Mouse (Mus musculus): ENCODE measurements around the gene Chchd5. TPM values are rescaled to one million over a fixed set of nuclear protein-coding genes. Genes with fewer than 3 reads are reported as not detected.
A peak's percentile ranks its signal among the peaks of the same experiment; 100 is the strongest.

Gene Chchd5
- polyA plus RNA-seq, 1 experiment from 2014 or later, result 30.7 TPM

- H3K4me2 ChIP-seq (ENCODE audit: low read length), result no peak overlapping the region
- H3K4me3 ChIP-seq (ENCODE audit: low read depth, low read length), result no peak overlapping the region
- H3K27me3 ChIP-seq (replicated peaks; ENCODE audit: control insufficient read depth, insufficient read depth, low read length), result no peaks in the 10 kb centered on the region
- no peaks in the 10 kb centered on the region for H3K9me3 ChIP-seq (replicated peaks; ENCODE audit: control insufficient read depth, low read length)
- ATAC-seq (no peak), DNase-seq (ENCODE audit: low spot score) (no peak)
- WGBS, result 54% methylated on average over 10 of the region's 10 CpGs
- no peaks in the 10 kb centered on the region for H3K36me3 ChIP-seq (ENCODE audit: control insufficient read depth, insufficient read depth, low read length)
- H3K27ac ChIP-seq (ENCODE audit: low read depth, low read length), result no peak overlapping the region
- no peaks in the 10 kb centered on the region for H3K4me1 ChIP-seq (ENCODE audit: control insufficient read depth, insufficient read depth, low read length)
- H3K9ac ChIP-seq (ENCODE audit: low read length), result no peak overlapping the region
Observed at GRCm38 (mm10) chr2:129173386-129173785, 43.9 kb downstream of the Chchd5 start.

GRCm38 (mm10) chr2:129174474-129174873 lies 45.0 kb downstream of the Chchd5 start:
- H3K4me1 ChIP-seq (ENCODE audit: control insufficient read depth, insufficient read depth, low read length), result no peaks in the 10 kb centered on the region
- H3K9me3 ChIP-seq (replicated peaks; ENCODE audit: control insufficient read depth, low read length), result no peaks in the 10 kb centered on the region
- WGBS, result 40% methylated on average over 7 of the region's 7 CpGs
- no peaks in the 10 kb centered on the region for H3K36me3 ChIP-seq (ENCODE audit: control insufficient read depth, insufficient read depth, low read length)
- no peak overlapping the region for H3K4me3 ChIP-seq (ENCODE audit: low read depth, low read length)
- no peaks in the 10 kb centered on the region for H3K27me3 ChIP-seq (replicated peaks; ENCODE audit: control insufficient read depth, insufficient read depth, low read length)
- no peak overlapping the region for H3K4me2 ChIP-seq (ENCODE audit: low read length)
- peak; percentile 37 for DNase-seq (ENCODE audit: low spot score)
- no peak overlapping the region for H3K27ac ChIP-seq (ENCODE audit: low read depth, low read length)
- ATAC-seq, result no peak
- H3K9ac ChIP-seq (ENCODE audit: low read length), result no peak overlapping the region

GRCm38 (mm10) chr2:129175636-129176035 lies 46.1 kb downstream of the Chchd5 start:
- Histone ChIP-seq H3K9ac (ENCODE audit: low read length) (no peak overlapping the region), H3K4me1 (ENCODE audit: control insufficient read depth, insufficient read depth, low read length) (no peaks in the 10 kb centered on the region), H3K27me3 (replicated peaks; ENCODE audit: control insufficient read depth, insufficient read depth, low read length) (no peaks in the 10 kb centered on the region), H3K4me2 (ENCODE audit: low read length) (no peak overlapping the region), H3K27ac (ENCODE audit: low read depth, low read length) (no peak overlapping the region), H3K4me3 (ENCODE audit: low read depth, low read length) (no peak overlapping the region), H3K36me3 (ENCODE audit: control insufficient read depth, insufficient read depth, low read length) (no peaks in the 10 kb centered on the region), H3K9me3 (replicated peaks; ENCODE audit: control insufficient read depth, low read length) (no peaks in the 10 kb centered on the region)
- 79% methylated on average over 2 of the region's 2 CpGs for WGBS
- ATAC-seq, result no peak
- no peak for DNase-seq (ENCODE audit: low spot score)

DNA sequence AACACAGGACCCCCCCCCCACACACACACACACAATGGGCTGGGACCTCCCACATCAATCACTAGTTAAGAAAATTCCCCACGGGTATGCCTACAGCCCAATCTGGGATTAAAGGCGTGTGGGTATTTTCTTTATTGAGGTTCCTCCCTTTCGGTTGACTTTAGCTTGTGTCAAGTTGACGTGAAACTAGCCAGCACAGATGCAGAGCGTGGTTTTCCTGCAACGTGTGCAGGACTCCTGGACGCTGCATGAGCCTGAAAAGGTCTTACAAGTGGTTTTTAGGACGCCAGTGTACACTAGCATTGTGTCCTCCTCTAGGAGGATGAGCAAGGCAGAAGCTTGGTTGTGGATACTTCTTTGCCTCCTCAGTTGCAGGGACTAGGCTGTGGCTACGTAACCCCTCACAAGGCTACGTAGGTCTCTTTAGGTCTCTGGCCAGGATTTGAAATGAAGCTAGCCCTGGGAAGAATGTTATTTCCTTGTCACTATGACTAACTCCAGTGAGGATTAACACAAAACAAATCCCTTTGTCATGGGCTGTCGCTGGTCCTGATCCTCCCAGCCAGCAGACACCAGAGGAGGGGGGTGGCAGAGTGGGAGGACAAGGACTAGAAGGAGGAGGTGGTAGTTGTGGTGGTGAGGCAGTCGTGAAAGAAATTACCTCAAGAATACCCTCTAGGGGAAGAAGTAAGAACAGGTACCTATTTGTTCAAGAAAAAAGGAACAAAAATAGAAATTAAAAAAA lies 47.3 kb downstream of the Chchd5 start:
- Histone ChIP-seq H3K36me3 (ENCODE audit: control insufficient read depth, insufficient read depth, low read length) (no peaks in the 10 kb centered on the region), H3K4me3 (ENCODE audit: low read depth, low read length) (no peak overlapping the region), H3K9me3 (replicated peaks; ENCODE audit: control insufficient read depth, low read length) (no peaks in the 10 kb centered on the region), H3K4me1 (ENCODE audit: control insufficient read depth, insufficient read depth, low read length) (no peaks in the 10 kb centered on the region), H3K9ac (ENCODE audit: low read length) (no peak overlapping the region), H3K27ac (ENCODE audit: low read depth, low read length) (no peak overlapping the region), H3K4me2 (ENCODE audit: low read length) (no peak overlapping the region), H3K27me3 (replicated peaks; ENCODE audit: control insufficient read depth, insufficient read depth, low read length) (no peaks in the 10 kb centered on the region)
- WGBS, result 68% methylated on average over 12 of the region's 12 CpGs
- no peak for DNase-seq (ENCODE audit: low spot score)
- no peak for ATAC-seq

- no peak overlapping the region for H3K4me2 ChIP-seq (ENCODE audit: low read length)
- no peaks in the 10 kb centered on the region for H3K27me3 ChIP-seq (replicated peaks; ENCODE audit: control insufficient read depth, insufficient read depth, low read length)
- H3K36me3 ChIP-seq (ENCODE audit: control insufficient read depth, insufficient read depth, low read length), result no peaks in the 10 kb centered on the region
- H3K27ac ChIP-seq (ENCODE audit: low read depth, low read length), result no peak overlapping the region
- no peaks in the 10 kb centered on the region for H3K4me1 ChIP-seq (ENCODE audit: control insufficient read depth, insufficient read depth, low read length)
- 69% methylated on average over 3 of the region's 3 CpGs for WGBS
- no peak for ATAC-seq
- no peaks in the 10 kb centered on the region for H3K9me3 ChIP-seq (replicated peaks; ENCODE audit: control insufficient read depth, low read length)
- no peak for DNase-seq (ENCODE audit: low spot score)
- H3K4me3 ChIP-seq (ENCODE audit: low read depth, low read length), result no peak overlapping the region
- H3K9ac ChIP-seq (ENCODE audit: low read length), result no peak overlapping the region
Observed at GRCm38 (mm10) chr2:129177661-129178060, 48.2 kb downstream of the Chchd5 start.

GRCm38 (mm10) chr2:129178182-129178908 lies 48.8 kb downstream of the Chchd5 start:
- H3K9me3 ChIP-seq (replicated peaks; ENCODE audit: control insufficient read depth, low read length), result no peaks in the 10 kb centered on the region
- H3K27me3 ChIP-seq (replicated peaks; ENCODE audit: control insufficient read depth, insufficient read depth, low read length), result no peaks in the 10 kb centered on the region
- DNase-seq (ENCODE audit: low spot score) (no peak), ATAC-seq (no peak)
- no peak overlapping the region for H3K4me2 ChIP-seq (ENCODE audit: low read length)
- H3K36me3 ChIP-seq (ENCODE audit: control insufficient read depth, insufficient read depth, low read length), result no peaks in the 10 kb centered on the region
- H3K4me3 ChIP-seq (ENCODE audit: low read depth, low read length), result no peak overlapping the region
- WGBS, result 54% methylated on average over 10 of the region's 10 CpGs
- H3K9ac ChIP-seq (ENCODE audit: low read length), result no peak overlapping the region
- no peaks in the 10 kb centered on the region for H3K4me1 ChIP-seq (ENCODE audit: control insufficient read depth, insufficient read depth, low read length)
- H3K27ac ChIP-seq (ENCODE audit: low read depth, low read length), result no peak overlapping the region

DNA sequence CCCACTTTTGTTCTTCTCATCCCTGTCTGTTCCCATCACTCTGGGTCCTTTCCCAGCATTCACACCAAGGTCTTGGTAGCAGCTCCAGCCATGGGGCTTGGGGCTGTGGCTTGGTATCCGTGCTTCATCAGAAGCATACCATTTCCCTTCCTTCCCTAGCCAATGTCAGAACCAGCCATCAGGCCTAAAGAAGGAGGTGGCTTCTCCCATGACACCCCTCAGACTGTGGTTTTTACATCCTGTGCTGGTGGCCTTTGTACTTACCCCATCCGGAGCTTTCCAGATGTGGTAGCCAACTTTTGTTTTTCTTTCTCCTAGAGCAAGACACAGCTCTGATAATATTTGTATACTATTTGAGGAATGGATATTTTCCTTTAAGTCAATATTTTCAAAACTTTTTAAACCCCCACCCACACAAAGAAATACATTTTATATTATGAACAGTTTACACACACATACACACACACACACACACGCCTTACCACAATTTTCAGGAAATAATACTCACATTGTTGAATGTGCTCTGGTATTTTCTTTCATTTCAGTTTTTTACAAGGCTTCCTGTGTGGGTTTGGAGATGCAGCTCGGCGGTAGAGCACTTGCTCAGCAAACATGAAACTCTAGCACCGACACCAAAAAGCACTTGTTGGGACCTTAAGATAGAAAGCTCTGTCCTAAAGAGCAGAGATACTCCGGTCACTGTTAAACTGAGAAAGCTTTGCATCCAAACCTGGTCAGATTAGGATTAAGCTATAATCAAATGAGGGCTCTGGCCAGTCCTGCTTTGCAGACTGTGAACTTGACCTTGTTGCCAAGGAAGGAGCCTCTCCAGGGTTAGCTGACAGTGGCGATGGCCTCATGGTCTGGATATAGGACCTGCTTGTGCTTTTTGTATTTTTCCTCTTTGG lies 50.7 kb downstream of the Chchd5 start:
- Histone ChIP-seq H3K4me2 (ENCODE audit: low read length) (no peak overlapping the region), H3K9ac (ENCODE audit: low read length) (no peak overlapping the region)

GRCm38 (mm10) chr2:129181509-129181908 lies 52.0 kb downstream of the Chchd5 start:
- no peak overlapping the region for H3K9ac ChIP-seq (ENCODE audit: low read length)
- DNase-seq (ENCODE audit: low spot score) (no peak), ATAC-seq (no peak)
- H3K27me3 ChIP-seq (replicated peaks; ENCODE audit: control insufficient read depth, insufficient read depth, low read length), result no peaks in the 10 kb centered on the region
- no peak overlapping the region for H3K27ac ChIP-seq (ENCODE audit: low read depth, low read length)
- WGBS, result 86% methylated on average over 5 of the region's 5 CpGs
- H3K36me3 ChIP-seq (ENCODE audit: control insufficient read depth, insufficient read depth, low read length), result no peaks in the 10 kb centered on the region
- H3K4me2 ChIP-seq (ENCODE audit: low read length), result no peak overlapping the region
- no peaks in the 10 kb centered on the region for H3K9me3 ChIP-seq (replicated peaks; ENCODE audit: control insufficient read depth, low read length)
- no peak overlapping the region for H3K4me3 ChIP-seq (ENCODE audit: low read depth, low read length)
- no peaks in the 10 kb centered on the region for H3K4me1 ChIP-seq (ENCODE audit: control insufficient read depth, insufficient read depth, low read length)

More for the DNA sequence above, 50.7 kb downstream of the Chchd5 start:
- ATAC-seq (no peak), DNase-seq (ENCODE audit: low spot score) (no peak)
- Histone ChIP-seq H3K36me3 (ENCODE audit: control insufficient read depth, insufficient read depth, low read length) (no peaks in the 10 kb centered on the region), H3K9me3 (replicated peaks; ENCODE audit: control insufficient read depth, low read length) (no peaks in the 10 kb centered on the region), H3K4me1 (ENCODE audit: control insufficient read depth, insufficient read depth, low read length) (no peaks in the 10 kb centered on the region), H3K27ac (ENCODE audit: low read depth, low read length) (no peak overlapping the region), H3K27me3 (replicated peaks; ENCODE audit: control insufficient read depth, insufficient read depth, low read length) (no peaks in the 10 kb centered on the region), H3K4me3 (ENCODE audit: low read depth, low read length) (no peak overlapping the region)
- 88% methylated on average over 8 of the region's 8 CpGs for WGBS

Data from forebrain, embryonic 14.5 days (tissue).